Mouse (Mus musculus) gastrocnemius, postnatal 25 days (tissue): Measurements from ENCODE around the gene Palmd. TPM values are rescaled to one million over a fixed set of nuclear protein-coding genes. Genes with fewer than 3 reads are reported as not detected.

Source experiments
- DNase-seq: peaks from one replicate; pipeline ENCODE4 v3.0.0; 2022
- total RNA-seq, 2 experiments: library from RNA; stranded (reverse); gene quantifications; 1 replicate in 1 of 2; 2 replicates in 1 of 2; pipeline ENCODE4 v1.2.3; 2021

The Palmd gene
- total RNA-seq, 2 experiments from 2014 or later: 16.8 to 26.3 TPM

- DNase-seq: no peak
Measured at GRCm38 (mm10) chr3:116892206-116892563, 76.6 kb downstream of the Palmd start.

GRCm38 (mm10) chr3:116891436-116892205 is 77.2 kb downstream of the Palmd start:
- DNase-seq: no peak

GRCm38 (mm10) chr3:116890576-116890975 is 78.2 kb downstream of the Palmd start:
- DNase-seq: no peak

GRCm38 (mm10) chr3:116889358-116889757 is 79.4 kb downstream of the Palmd start:
- no peak for DNase-seq

- DNase-seq: no peak
Measured at GRCm38 (mm10) chr3:116884941-116885340, 83.8 kb downstream of the Palmd start.

GRCm38 (mm10) chr3:116882221-116882960 is 86.4 kb downstream of the Palmd start:
- DNase-seq: no peak

GRCm38 (mm10) chr3:116870372-116870771 is 98.4 kb downstream of the Palmd start:
- DNase-seq: no peak

Other genes with a start within 250 kb of the Palmd start
- gene Agl, start 160.8 kb downstream of the Palmd start, total RNA-seq: 100 to 1,000 TPM; 558 to 691 TPM
- 1 to 10 TPM; 3.7 to 4.2 TPM for gene Frrs1, start 109.5 kb downstream of the Palmd start, total RNA-seq
- not detected for gene 4930455H04Rik, start 720 bp downstream of the Palmd start, total RNA-seq